Mouse (Mus musculus): ENCODE measurements at regions not wholly inside any gene's neighbourhood (a gene's known extent, or its start where the extent isn't known, plus 50 kb on each side); places are given as distances from the start of the nearest gene placed in this dataset.
A peak's percentile ranks its signal among the peaks of the same experiment; 100 is the strongest.
"Not testable (repeated sequence)": the region's sequence is repeated elsewhere in the genome, so short reads cannot be mapped to it uniquely, and the experiment has no call there.

DNA sequence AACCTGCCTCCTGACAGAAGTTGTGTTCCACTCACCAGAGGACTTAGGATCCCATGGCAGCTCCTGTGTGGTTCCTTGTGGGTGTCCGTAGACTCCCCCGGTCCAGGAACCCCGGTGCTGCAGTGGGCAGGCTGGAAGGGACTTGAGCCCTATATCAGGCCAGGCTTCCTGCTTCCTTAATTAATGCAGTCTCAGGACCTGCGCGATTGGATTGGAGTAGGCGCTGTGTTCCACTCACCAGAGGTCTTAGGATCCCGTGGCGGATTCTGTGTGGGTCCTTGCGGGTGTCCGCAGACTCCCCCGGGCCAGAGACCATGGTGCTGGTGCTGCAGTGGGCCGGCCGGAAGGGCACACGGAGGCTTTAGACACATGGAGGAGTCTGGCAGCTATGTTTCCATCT, 288.7 kb downstream of the Fut8 start:
- DNase-seq (ENCODE audit: low spot score): not testable (repeated sequence)

DNA sequence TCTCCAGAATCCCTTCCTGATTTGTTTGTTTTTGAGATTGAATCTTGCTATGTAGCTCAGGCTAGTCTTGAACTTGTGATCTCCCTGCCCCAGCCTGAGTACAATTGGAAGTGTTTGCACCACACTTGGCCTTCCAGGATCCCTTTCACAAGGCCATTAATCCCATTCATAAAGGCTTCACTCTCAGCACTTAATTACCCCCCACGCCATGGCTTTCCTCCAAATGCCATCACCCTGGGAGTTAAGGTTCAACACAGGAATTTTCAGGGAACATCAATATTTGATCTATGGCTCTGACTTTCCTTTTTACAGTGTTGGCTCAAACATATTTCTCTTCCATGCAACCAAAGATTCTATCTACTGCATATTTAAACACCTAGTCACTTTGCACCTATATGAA, 289.6 kb downstream of the Fut8 start:
- DNase-seq (ENCODE audit: low spot score): no peak

DNA sequence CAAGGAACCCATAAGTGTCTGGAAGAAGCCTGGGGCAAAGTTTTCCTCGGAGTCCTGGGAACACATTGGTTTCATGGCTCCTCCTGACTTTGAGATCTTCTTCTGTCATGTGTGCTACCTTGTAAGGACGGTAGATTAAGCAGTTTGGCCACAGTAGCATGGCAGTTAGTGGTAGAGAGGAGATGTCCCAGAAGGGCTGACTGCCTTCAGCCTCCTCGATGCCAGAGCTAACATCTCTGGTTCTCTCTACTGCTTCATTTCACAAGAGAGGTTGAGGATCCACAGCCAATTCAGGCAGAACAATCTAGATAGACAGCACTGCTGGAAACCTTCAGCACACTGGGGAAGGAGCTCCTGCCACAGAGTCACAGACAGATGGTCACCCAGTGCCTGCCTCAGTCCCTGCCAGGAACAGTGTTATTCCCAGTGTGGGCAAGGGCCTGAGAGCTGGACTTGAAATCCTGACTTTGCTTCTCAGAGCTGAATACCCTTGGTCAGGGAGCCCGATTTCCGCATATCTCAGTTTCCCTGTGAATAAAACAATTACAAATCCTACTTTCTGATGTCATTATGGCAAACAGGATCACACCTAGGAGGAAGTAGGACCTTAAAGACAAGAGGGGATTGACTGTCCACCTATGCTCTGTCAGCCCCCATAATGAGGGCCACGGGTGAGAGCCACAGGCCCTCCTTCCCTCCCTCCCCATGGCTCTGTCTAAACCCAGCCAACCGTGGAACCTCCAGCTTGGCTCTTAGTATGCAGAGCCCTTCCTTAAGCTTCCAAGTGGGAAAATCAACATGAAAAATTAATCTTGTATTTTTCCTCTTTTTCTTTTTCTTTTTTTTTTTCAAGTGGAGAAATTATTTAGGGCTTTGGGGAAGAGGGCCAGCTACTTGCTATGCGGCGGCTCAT, 290.3 kb downstream of the Fut8 start:
- DNase-seq (ENCODE audit: low spot score): no peak

DNA sequence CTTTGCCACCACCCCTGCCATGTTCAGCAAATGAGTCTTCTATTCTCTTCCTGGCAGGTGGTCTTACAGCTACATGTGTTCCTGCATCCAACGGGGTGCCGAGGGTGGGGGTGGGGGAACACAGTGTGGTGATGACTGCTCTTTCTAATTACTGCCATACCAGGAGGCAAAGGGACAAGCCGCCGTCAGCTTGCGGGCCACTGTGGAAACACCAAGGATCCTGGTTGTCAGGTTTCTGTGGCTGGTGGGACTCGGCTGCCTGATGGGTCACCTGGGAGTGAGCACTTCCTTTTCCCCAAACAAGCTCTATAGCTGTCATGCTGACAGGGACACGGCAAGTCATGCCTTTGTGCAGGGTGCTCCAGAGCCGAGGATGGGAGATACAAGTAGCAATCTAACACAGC, 290.9 kb downstream of the Fut8 start:
- DNase-seq (ENCODE audit: low spot score): no peak

DNA sequence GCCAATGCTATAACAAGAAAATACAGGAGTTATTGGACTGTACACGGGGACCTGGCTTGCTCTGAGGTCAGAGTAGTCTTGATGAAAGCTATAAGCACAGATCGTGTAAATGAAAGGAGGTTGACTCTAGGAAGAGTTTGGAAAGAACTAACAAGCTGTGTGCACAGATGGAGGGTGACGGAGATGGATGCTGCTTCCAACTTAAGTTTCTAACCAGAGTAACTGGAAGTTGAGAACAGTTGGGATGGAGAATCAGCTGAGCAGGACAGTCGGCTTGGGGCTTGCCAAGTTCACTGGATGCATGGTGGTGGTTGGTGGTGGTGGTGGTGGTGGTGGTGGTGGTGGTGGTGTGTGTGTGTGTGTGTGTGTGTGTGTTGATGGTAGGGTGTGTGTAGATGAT, 291.5 kb downstream of the Fut8 start:
- no peak for DNase-seq (ENCODE audit: low spot score)

DNA sequence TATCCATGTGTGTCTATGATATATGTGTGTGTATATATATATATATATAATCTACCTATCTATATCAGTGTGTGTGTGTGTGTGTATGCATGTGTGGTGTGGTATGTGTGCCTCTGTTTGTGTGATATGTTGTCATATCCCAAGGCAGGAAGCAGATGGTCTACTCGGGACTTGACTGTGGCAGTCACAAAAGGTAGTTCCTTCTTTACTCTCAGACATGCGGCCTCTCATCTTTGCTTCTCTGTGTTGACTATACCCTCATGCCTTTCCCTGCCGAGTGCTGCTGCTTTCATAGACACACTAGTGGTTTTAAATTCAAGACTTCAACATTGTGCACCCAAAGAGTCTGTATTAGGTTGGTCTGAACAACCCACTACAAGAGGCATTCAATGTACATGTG, 292.0 kb downstream of the Fut8 start:
- DNase-seq (ENCODE audit: low spot score): no peak

DNA sequence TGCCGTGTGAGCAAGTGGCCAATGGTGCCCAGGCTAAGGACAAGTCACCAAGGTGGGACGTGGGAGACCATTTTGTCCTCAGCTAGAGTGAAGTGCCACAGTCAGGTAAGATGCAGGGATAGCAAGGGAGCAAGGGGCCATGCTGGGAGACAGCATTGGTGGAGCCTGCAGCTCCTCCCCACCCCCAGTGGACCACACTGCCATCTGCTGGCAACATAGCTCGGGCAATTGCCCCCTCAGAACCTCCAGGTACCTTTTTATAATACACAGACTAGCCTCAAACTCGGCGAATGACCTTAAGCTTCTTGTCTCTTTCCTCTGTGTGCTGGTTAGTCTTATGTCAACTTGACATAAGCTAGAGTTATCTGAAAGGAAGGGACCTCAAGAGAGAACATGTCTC, 293.4 kb downstream of the Fut8 start:
- DNase-seq (ENCODE audit: low spot score): peak; percentile 38

DNA sequence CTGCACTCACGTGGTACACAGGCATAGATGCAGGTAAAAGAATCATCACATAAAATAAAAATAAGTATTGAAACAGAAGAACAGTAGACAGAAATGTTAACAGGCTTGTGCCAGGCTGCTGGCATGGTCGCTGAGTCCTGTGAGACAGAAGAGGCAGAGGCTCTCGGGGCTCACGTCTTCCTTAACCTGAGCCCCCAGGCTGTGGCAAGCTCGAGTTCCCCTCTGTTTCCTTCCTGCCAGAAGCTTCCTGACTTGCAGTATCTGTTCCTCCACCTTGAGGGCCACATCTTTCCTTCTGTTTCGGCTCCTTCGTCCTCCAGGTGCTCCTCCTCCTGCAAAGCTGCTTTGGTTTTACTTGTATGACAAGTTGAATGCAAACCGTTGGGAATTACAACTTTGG, 294.6 kb downstream of the Fut8 start:
- no peak for DNase-seq (ENCODE audit: low spot score)

DNA sequence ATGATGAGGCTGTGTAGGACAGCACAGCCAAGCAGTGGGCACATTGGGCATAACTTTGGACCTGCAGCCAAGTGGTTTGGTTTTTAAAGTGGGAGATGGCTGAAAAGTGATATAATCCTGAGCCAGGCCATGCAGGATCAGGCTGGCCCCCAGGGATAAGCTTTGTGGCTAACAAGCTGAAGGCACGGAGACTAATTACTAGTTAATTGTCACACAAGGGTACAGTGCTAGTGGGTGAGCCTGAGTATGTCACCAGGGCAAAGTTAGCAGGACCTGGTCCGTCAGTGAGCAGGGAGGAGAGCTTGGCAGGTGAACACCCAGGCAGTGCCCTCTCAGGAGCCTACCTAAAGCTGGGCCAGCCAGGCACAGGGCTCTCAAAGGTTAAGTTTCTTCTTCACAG, 295.7 kb downstream of the Fut8 start:
- DNase-seq (ENCODE audit: low spot score): no peak

DNA sequence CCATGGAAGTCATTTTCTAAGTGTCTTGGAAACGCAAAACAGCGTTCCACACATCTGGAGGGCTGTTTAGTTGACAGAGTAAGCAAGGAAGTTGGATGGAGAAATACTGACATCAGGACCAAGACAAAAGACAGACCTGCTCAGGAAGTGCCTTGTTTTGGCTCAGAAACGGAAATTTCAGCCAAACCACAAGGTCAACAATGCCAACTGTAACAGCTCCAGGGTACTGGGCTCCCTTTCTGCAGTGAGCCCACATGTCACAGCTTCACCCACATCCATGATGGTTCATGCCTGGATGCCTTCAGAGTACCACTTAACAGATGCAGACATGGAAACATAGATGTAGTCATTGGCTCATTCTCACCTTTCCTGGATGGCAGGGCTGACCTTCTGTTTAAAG, 296.2 kb downstream of the Fut8 start:
- peak; percentile 10 for DNase-seq (ENCODE audit: low spot score)

DNA sequence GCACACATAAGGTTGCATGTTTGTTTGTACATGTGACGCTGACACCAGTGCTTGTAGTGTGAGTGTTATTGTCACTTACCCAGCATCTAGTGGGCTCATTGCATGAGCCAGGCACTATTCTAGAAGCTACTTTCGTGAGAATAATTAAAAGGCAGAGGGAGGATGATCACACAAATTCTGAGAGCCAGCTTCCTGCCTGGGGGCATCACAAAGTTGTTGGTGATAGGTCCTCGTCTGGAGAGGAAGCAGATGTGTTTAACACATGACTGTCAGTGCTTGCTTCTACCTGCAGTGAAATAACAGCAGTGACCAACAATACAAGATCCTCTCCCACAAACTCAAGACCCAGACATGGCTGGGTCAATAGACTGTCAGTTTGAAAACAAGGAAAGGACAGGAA, 297.2 kb downstream of the Fut8 start:
- DNase-seq (ENCODE audit: low spot score): peak; percentile 5

DNA sequence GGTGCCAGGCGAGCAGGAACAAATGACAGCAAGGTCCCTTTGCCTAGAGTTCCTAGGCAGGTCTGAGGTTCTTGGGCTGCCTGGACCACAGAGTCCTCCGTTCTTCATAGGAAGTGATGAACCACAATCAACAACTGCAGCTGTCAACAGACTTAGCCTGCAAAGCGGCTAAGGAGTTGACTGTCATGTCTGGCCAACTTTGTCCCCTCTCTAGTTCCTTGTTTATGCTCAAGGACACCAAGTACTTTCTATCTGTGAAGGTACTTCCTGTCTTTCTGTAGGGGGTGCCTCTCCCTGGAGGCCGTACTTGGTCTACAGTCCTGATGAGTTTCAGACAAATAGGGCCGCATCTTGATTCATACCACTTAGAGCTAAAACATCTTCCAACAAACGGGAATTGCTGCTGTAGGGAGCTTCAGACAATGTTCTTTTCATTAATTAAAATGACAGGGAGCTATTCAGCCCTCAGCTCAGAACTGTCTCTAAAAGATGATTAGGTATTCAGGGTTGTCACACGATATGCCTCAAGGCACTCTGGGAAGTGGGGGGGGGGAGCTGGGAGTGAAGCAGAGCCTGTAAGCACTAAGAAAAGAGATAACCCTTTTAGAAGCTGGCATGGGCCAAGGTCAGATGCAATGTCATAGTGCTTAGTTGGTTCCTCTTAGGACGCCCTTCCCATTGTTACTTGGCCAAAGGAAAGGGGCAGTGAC, 299.4 kb downstream of the Fut8 start:
- peak; percentile 52 for DNase-seq (ENCODE audit: low spot score)

DNA sequence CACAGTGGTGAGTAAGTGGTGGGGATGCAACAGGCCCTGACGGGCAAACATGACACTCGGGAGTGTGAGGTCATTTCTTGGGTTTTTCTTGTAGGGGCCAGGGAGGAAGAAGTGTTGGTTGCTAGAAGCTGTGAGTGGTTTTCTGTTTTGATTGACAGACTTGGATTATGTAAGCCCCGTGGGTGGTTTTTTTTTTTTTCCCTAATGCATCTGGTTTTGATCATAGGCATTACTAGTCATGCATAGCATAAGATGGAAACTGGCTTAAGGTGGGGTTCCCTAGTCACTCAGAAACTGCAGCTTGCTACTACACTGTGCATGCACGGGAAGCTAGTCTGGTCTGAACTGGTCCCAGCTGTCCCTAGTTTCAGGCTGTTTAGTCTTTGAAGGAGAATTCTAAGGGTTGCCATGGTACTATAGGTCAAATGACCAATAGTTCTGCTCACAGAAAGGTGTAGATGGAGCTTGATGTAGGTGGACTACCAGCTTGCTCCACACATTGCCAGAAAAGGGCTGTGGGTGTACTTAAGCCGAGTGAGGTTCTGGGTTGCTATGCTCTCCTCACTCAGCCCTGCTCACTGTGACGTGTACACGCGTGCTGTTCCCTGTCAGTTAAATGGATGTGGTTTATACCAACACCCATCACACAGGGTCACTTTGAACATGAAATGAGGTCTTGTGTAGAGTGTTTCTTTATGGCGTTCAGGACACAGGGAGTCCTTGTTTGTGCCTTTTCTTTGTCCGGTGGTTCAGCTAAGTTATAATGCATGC, 301.9 kb downstream of the Fut8 start:
- no peak for DNase-seq (ENCODE audit: low spot score)

DNA sequence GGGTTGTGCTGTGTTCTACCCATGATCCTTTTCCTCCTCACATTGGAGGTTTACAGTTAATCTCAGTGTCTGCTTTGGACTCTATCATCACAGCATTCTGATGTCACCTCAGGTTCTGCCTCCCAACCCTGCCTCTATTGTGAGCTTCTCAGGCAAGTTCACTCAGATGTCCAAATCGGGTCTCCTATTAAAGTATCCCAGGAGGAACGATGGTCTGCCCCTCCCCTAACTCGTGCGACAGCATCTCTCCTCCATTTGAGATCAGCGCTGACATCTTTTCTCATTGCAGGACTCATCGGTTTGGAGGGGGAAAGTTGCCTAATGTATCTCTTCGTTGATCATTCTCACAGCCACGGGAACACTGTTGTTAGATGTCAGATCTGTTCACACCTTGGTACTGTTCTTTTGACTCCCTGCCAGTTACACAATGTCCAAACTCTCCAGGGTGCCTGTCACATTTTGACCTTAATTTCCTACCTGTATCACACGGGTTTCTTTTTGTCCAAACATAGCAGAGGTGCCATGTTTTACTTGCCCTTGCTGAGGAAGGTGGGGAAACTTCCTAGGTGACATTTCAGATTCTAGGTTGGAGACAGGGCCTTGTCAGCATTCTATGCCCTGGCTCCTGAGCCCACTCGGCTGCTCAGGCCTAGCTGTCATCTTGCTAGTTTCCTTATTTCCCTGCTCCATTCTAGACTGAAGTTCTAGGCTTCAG, 303.3 kb downstream of the Fut8 start:
- no peak for DNase-seq (ENCODE audit: low spot score)

DNA sequence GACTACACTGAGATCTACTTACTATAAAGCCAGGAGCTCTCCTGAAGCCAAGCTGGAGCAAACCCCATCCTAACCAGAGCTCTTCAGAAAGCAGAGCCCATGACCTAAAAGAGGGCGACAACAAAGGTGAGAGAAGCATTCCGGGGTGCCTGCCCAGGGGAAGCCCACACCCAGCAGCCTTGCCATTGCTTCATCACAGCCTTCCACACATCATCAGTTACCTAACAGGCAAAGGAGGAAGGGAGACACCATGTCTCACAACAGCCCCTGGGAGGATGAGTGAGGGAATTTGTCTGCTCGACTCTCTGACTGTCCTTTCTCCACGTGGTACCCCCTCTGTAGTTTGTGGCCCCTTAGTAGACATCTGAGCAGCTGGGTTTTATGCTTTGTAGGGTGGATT, 303.9 kb downstream of the Fut8 start:
- no peak for DNase-seq (ENCODE audit: low spot score)

DNA sequence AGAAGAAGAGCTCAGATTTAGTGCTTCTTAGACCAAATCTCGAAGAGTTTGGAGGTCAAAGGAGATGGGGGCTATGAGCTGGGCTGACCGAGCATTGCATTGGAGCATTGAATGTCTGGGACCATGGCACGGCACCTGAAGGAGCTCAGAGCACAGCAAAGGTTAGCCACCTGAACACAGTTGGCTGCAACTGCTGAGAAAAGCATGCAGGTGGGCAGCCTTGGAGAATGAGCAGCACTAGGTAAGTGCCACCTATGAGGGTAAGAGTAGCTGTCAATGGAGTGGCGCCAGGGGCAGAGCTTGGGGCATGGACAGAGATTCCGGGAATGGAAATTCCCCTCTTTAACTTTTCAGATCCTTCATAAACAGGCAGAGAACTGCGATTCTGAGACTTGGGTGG, 305.7 kb downstream of the Fut8 start:
- DNase-seq (ENCODE audit: low spot score): no peak

DNA sequence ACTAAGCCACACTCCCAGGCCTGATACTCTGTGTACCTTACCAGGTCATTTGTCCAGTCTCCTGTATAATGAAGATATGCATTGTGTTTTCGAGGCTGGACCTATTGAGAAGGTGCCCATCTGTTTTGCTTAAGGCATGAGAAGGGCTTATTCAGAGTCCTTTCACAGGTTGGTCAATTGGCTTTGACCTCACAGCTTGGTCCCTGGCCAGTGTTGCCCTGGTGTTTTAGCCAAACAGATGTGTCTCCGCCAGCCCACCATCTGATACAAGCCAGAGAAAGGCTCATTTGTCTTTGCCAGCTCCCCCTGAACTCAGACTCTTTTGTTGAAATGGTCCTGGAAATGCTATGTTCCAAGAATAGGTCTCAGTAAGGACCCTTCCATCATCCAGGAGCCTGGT, 308.2 kb downstream of the Fut8 start:
- DNase-seq (ENCODE audit: low spot score): no peak

DNA sequence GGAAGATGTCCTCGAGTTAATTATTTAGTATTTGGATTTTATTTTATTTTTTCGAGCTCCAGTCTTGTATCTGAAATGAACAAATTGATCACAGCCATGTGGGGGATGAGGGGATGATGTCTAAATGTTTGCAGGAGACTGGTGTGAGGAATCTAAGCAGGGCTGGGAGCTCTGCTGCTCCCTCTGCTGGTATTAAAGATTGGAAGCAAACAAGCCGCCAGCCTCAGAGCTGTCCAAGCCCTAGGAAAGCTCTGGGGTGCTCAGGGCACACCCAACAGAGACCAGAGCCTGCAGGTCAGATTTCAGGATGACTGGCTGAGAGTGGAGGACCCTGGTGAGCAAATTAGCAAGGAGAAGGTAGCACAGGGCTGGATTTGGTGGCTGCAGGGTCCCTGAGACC, 330.4 kb downstream of the Fut8 start:
- DNase-seq (ENCODE audit: low spot score): peak; percentile 28

DNA sequence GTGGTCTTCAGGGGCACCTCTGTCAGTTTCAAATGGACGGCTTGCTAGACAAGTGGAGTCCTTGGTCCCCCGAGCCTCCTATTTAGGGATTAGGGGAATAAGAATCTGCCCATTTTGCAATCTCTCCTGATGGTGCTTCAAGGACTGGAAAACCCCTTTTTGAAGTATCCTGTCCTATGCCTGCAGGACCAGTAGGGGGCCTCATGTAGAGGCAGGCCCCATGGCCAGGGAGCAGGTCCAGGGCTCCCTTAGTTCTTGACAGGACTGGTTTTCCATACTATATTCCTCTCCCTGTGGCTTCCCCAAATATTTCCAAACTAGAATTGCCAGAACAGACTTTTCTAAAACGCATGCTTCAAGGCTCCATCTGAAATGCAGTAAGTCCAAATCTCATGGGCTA, 332.6 kb downstream of the Fut8 start:
- DNase-seq (ENCODE audit: low spot score): no peak

DNA sequence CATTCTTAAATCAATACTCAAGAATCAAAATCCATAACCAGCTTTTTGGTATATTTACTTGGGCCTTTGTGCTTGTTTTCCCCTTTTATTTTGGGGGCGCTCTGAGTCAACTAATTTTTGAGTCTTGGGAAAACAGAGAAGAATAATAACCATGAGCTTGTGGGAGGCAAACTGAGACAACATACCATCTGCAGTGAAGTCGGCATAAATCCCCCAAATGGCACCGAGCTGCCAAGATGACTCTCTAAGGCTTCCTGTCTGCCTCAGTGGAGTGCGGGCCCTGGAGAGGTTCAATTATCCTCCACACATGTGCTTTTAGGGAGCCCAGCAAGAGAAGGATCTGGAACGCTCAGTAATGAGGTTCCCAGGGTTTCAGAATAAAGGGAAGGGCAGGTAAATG, 333.1 kb downstream of the Fut8 start:
- no peak for DNase-seq (ENCODE audit: low spot score)

DNA sequence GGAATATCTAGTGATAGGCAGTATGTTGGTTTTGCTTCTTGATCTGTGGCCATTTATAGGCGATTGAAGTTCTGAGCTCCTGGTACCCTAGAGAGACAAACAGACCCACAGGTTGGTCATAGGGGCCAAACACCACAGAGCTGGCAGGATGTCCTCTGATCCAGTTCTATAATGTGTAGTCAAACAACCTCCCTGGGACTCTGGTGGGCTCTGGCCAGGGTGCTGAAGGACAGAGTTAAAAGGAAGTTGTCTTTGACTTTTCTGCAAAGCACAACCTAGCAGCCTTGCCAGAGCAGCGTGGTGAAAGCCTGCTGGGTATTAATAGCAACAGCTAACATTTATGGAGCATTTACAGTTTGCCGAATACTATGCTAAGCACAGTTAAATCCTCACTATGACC, 337.1 kb downstream of the Fut8 start:
- DNase-seq (ENCODE audit: low spot score): no peak

DNA sequence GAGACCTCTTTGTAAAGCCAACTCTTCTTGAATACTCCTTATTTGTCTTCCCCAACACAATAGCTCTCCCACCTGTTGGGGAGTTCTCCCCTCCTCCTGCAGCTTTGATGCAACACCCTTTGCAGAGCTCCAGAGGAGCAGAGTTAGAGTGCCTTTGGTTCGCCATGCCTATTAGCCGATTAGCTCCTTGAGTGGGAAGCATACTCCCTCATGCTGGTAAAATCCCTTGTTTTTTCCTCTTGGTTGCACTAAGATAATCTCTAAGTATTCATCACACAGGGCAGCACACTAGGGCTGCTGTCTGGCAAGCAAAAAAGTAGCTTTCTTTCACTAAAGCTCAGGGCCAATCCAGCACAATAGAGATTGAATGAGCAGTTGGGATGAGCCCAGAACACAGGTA, 350.4 kb downstream of the Fut8 start:
- no peak for DNase-seq (ENCODE audit: low spot score)
